In the genomic region with DNA sequence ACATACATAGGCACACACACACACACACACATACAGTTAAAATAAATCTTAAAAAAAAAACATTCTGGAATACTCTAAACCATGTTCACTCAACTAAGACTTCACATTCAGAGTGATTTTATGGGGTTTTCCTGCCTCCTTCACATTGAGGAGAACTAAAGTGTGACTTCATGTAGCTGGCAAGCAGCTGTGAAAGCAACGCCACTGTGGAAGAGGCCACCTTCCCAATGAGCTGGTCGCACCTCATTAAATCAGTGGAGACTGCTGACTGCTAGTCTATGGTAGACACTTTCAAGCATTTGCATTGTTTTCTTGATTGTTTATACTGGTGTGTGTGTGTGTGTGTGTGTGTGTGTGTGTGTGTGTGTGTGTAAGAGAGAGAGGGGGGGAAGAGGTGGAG, we compare ENCODE assay signal across 19 mouse cellular contexts. TPM values are rescaled to one million over a fixed set of nuclear protein-coding genes. Genes with fewer than 3 reads are reported as not detected.
DNase-seq lines count a peak whose midpoint lies in the region; ATAC-seq lines count a peak whose summit lies in the region.
"Had no signal": no experiment of that assay in that cellular context is flagged by ENCODE, and none has a peak within 500 bp of the region (broad histone marks: within the 10 kb centered on the region; RNA-seq: fewer than 3 reads in every experiment).

No protein-coding gene starts in this region.

- intact Hi-C loops in heart, postnatal 14 days (cut with DNase I) = no loop called here

- H3K27ac ChIP-seq in kidney, embryonic 16.5 days (ENCODE audit: low read length) = no peak overlapping the region
- H3K27ac ChIP-seq in neural tube, embryonic 12.5 days = no peak overlapping the region
- no peak overlapping the region for H3K27ac ChIP-seq in neural tube, embryonic 15.5 days (replicated peaks)
- H3K27ac ChIP-seq: embryonic facial prominence, embryonic 12.5 days; forebrain, embryonic 12.5 days; hindbrain, embryonic 15.5 days had no signal

- no peaks in the 10 kb centered on the region for H3K36me3 ChIP-seq in kidney, embryonic 16.5 days (ENCODE audit: insufficient read depth, low read length)
- no peaks in the 10 kb centered on the region for H3K36me3 ChIP-seq in neural tube, embryonic 12.5 days
- peaks cover 10% of the 10 kb centered on the region; the same call in 1 of the 2 replicates for H3K36me3 ChIP-seq in neural tube, embryonic 15.5 days
- H3K36me3 ChIP-seq: embryonic facial prominence, embryonic 12.5 days; forebrain, embryonic 12.5 days had no signal

- 12% methylated on average over 2 of the region's 2 CpGs for WGBS in kidney, embryonic 16.5 days
- WGBS in neural tube, embryonic 12.5 days = 31% methylated on average over 2 of the region's 2 CpGs
- 35% methylated on average over 2 of the region's 2 CpGs for WGBS in neural tube, embryonic 15.5 days

- DNase-seq in kidney, postnatal 10 days = no peak
- DNase-seq in forelimb bud, embryonic 11.5 days (ENCODE audit: low read depth, low spot score) = peak; percentile 54
- DNase-seq in B cell, adult 2 months = no peak
- DNase-seq in heart, postnatal 14 days = no peak
- DNase-seq: adrenal gland, postnatal 10 days; cerebellum, adult 11-12 months; cerebellum, adult 9-10 months; cerebellum, postnatal 25 days; gastrocnemius, postnatal 14 days; heart, postnatal 36 days had no signal

- no peak overlapping the region for H3K9ac ChIP-seq in kidney, embryonic 16.5 days (replicated peaks; ENCODE audit: low read length)
- H3K9ac ChIP-seq in neural tube, embryonic 12.5 days = no peak overlapping the region
- H3K9ac ChIP-seq in neural tube, embryonic 15.5 days (replicated peaks) = no peak overlapping the region
- H3K9ac ChIP-seq: embryonic facial prominence, embryonic 12.5 days; forebrain, embryonic 12.5 days; heart, embryonic 12.5 days; hindbrain, embryonic 15.5 days had no signal

- H3K4me3 ChIP-seq in kidney, embryonic 16.5 days (ENCODE audit: low read length) = no peak overlapping the region
- no peak overlapping the region for H3K4me3 ChIP-seq in neural tube, embryonic 12.5 days
- H3K4me3 ChIP-seq in neural tube, embryonic 15.5 days (replicated peaks) = no peak overlapping the region
- H3K4me3 ChIP-seq: embryonic facial prominence, embryonic 12.5 days; forebrain, embryonic 12.5 days; heart, embryonic 12.5 days; hindbrain, embryonic 15.5 days had no signal

- H3K27me3 ChIP-seq in kidney, embryonic 16.5 days (ENCODE audit: insufficient read depth, low read length) = no peaks in the 10 kb centered on the region
- no peaks in the 10 kb centered on the region for H3K27me3 ChIP-seq in neural tube, embryonic 12.5 days (replicated peaks)
- H3K27me3 ChIP-seq in neural tube, embryonic 15.5 days (replicated peaks) = no peaks in the 10 kb centered on the region
- H3K27me3 ChIP-seq: embryonic facial prominence, embryonic 12.5 days; forebrain, embryonic 12.5 days; heart, embryonic 12.5 days; hindbrain, embryonic 15.5 days had no signal

- peak; percentile 50; the same call in 1 of the 2 replicates for ATAC-seq in kidney, embryonic 16.5 days (ENCODE audit: low FRiP score, low TSS enrichment)
- 0 out of 2 replicates have a peak, but pooled peaks have one; percentile 21 for ATAC-seq in neural tube, embryonic 12.5 days (ENCODE audit: low FRiP score, low read depth)
- no peak for ATAC-seq in neural tube, embryonic 15.5 days (ENCODE audit: low FRiP score)
- ATAC-seq: forebrain, embryonic 16.5 days had no signal

- peaks cover 3% of the 10 kb centered on the region; the same call in 1 of the 2 replicates for H3K4me1 ChIP-seq in kidney, embryonic 16.5 days (ENCODE audit: insufficient read depth, low read length)
- no peaks in the 10 kb centered on the region for H3K4me1 ChIP-seq in neural tube, embryonic 12.5 days
- no peaks in the 10 kb centered on the region for H3K4me1 ChIP-seq in neural tube, embryonic 15.5 days
- H3K4me1 ChIP-seq: forebrain, embryonic 12.5 days; hindbrain, embryonic 15.5 days had no signal

- no peak overlapping the region for H3K4me2 ChIP-seq in kidney, embryonic 16.5 days (replicated peaks; ENCODE audit: low read depth, low read length)
- H3K4me2 ChIP-seq in neural tube, embryonic 12.5 days (replicated peaks) = no peak overlapping the region
- no peak overlapping the region for H3K4me2 ChIP-seq in neural tube, embryonic 15.5 days
- H3K4me2 ChIP-seq: embryonic facial prominence, embryonic 12.5 days; forebrain, embryonic 12.5 days; heart, embryonic 12.5 days; hindbrain, embryonic 15.5 days had no signal

- H3K9me3 ChIP-seq in kidney, embryonic 16.5 days (ENCODE audit: low read length) = no peaks in the 10 kb centered on the region
- H3K9me3 ChIP-seq in neural tube, embryonic 12.5 days = no peaks in the 10 kb centered on the region
- no peaks in the 10 kb centered on the region for H3K9me3 ChIP-seq in neural tube, embryonic 15.5 days (replicated peaks)
- H3K9me3 ChIP-seq: embryonic facial prominence, embryonic 12.5 days; forebrain, embryonic 12.5 days; heart, embryonic 12.5 days; hindbrain, embryonic 15.5 days had no signal

RNA-seq across cellular contexts. Expression of a gene that starts 38.2 kb away (rescaled TPM):
- 30.4 and 31.8 TPM in 2 replicates for polyA plus RNA-seq in kidney, embryonic 16.5 days (2015; fragmentation: Nextera tagmentation; extraction: Ambion mirVana)
- polyA plus RNA-seq in neural tube, embryonic 12.5 days (2016; fragmentation: Nextera tagmentation; extraction: Ambion mirVana) = 23.8 and 26.4 TPM in 2 replicates
- polyA plus RNA-seq in neural tube, embryonic 15.5 days (2015; fragmentation: Nextera tagmentation; extraction: Ambion mirVana) = 70.9 and 78.5 TPM in 2 replicates
- total RNA-seq in heart, postnatal 14 days (2021) = 1 to 10 TPM; 6.3 to 9.1 TPM
- total RNA-seq: MEL had no signal
